Mouse (Mus musculus) gastrocnemius, postnatal 14 days (tissue): Measurements from ENCODE around the gene Crcp. TPM values are rescaled to one million over a fixed set of nuclear protein-coding genes. Genes with fewer than 3 reads are reported as not detected.
"Not testable (repeated sequence)": the region's sequence is repeated elsewhere in the genome, so short reads cannot be mapped to it uniquely, and the experiment has no call there.

Experiments
- DNase-seq: peaks from one replicate; pipeline ENCODE4 v3.0.0; 2021; ENCODE audit warnings: mixed read lengths
- intact Hi-C: fragments of 180-260 bp; cut with DNase I; formaldehyde crosslinking; loops from one replicate; pipeline ENCODE4 v1.15.1; 2025; ENCODE audit warnings: low total_unique reads
- total RNA-seq, 2 experiments: library from RNA; stranded (reverse); gene quantifications; 2 replicates each; pipeline ENCODE4 v1.2.3; 2021

Gene Crcp
- total RNA-seq, 2 experiments from 2014 or later = 11.1 to 12.6 TPM

GRCm38 (mm10) chr5:130022366-130022765, 6.7 kb upstream of the Crcp start:
- DNase-seq = no peak
- intact Hi-C loops = no loop called here

- intact Hi-C loops = no loop called here
- no peak for DNase-seq
These were observed 5.9 kb upstream of the Crcp start for GRCm38 (mm10) chr5:130023067-130023766.

- DNase-seq = peak; percentile 82
- intact Hi-C loops = no loop called here
These were observed 5.1 kb upstream of the Crcp start for GRCm38 (mm10) chr5:130023767-130024539.

GRCm38 (mm10) chr5:130027134-130027533, 2.0 kb upstream of the Crcp start:
- intact Hi-C loops = no loop called here

GRCm38 (mm10) chr5:130027696-130028095, 1.4 kb upstream of the Crcp start:
- no peak for DNase-seq
- intact Hi-C loops = no loop called here

More at GRCm38 (mm10) chr5:130027134-130027533, 2.0 kb upstream of the Crcp start:
- DNase-seq = no peak

GRCm38 (mm10) chr5:130031410-130032390, 2.6 kb downstream of the Crcp start:
- intact Hi-C loops = no loop called here
- no peak for DNase-seq

- intact Hi-C loops = no loop called here
- DNase-seq = no peak
These were observed 4.8 kb downstream of the Crcp start for GRCm38 (mm10) chr5:130033869-130034268.

GRCm38 (mm10) chr5:130036300-130036699, 7.2 kb downstream of the Crcp start:
- intact Hi-C loops, DNase-seq: not testable (repeated sequence)

- intact Hi-C loops = no loop called here
- peak; percentile 66 for DNase-seq
These were observed 8.8 kb downstream of the Crcp start for GRCm38 (mm10) chr5:130037752-130038455.

GRCm38 (mm10) chr5:130040797-130041196, 11.7 kb downstream of the Crcp start:
- intact Hi-C loops = no loop called here
- no peak for DNase-seq

- no peak for DNase-seq
- intact Hi-C loops = no loop called here
These were observed 12.2 kb downstream of the Crcp start for GRCm38 (mm10) chr5:130041262-130041661.

GRCm38 (mm10) chr5:130043741-130044140, 14.7 kb downstream of the Crcp start:
- intact Hi-C loops = no loop called here
- no peak for DNase-seq

GRCm38 (mm10) chr5:130044201-130044695, 15.2 kb downstream of the Crcp start:
- DNase-seq = peak; percentile 77
- intact Hi-C loops = no loop called here

- intact Hi-C loops = loop anchor here (5.0 kb wide), 1 partner anchor 91 kb away; no protein-coding TSS in a partner anchor
- DNase-seq = no peak
These were observed 17.0 kb downstream of the Crcp start for GRCm38 (mm10) chr5:130046100-130046499.

- intact Hi-C loops = loop anchor here (5.0 kb wide), 1 partner anchor 91 kb away; no protein-coding TSS in a partner anchor
- DNase-seq = no peak
These were observed 17.5 kb downstream of the Crcp start for GRCm38 (mm10) chr5:130046589-130046988.

GRCm38 (mm10) chr5:130047013-130047412, 17.9 kb downstream of the Crcp start:
- intact Hi-C loops = loop anchor here (5.0 kb wide), 1 partner anchor 90 kb away; no protein-coding TSS in a partner anchor
- no peak for DNase-seq

- intact Hi-C loops = loop anchor here (5.0 kb wide), 1 partner anchor 88 kb away; no protein-coding TSS in a partner anchor
- DNase-seq = peak; percentile 64
These were observed 19.9 kb downstream of the Crcp start for GRCm38 (mm10) chr5:130048786-130049520.

- DNase-seq = no peak
- intact Hi-C loops = no loop called here
These were observed 21.3 kb downstream of the Crcp start for GRCm38 (mm10) chr5:130050416-130050815.
